1 mouse cellular context compared by ENCODE assay signal in genomic region chr1:74256782-74257181, GRCm38 (mm10).
TF ChIP-seq lines count a peak whose summit lies in the region.

No protein-coding gene starts in this region.

TF ChIP-seq in CH12.LX, 34 proteins besides CTCF, POLR2A, EP300 and RAD21 (continued from another document):
- TF ChIP-seq NRF1 (IDR thresholded peaks at IDR 0.05; ENCODE audit: low read depth, low read length), result no peak
- no peak for TF ChIP-seq GABPA (IDR thresholded peaks at IDR 0.05; ENCODE audit: insufficient replicate concordance, low read depth, low read length)
- TF ChIP-seq PAX5 (IDR thresholded peaks at IDR 0.05; ENCODE audit: low read length), result no peak
TF ChIP-seq in CH12.LX: peak in this region for 0.
